Mouse (Mus musculus) embryo, embryonic 11 days (tissue): ENCODE measurements around the gene Cytl1.

ENCODE experiments used
- DNase-seq: peaks from one replicate; pipeline ENCODE4 v3.0.0-alpha.2; 2015

Cytl1 gene

GRCm38 (mm10) chr5:37770870-37771269 is 35.6 kb downstream of the Cytl1 start:
- DNase-seq, result no peak

GRCm38 (mm10) chr5:37774011-37774410 is 38.7 kb downstream of the Cytl1 start:
- no peak for DNase-seq

- no peak for DNase-seq
These were observed 40.4 kb downstream of the Cytl1 start for GRCm38 (mm10) chr5:37775681-37776080.

- DNase-seq, result no peak
These were observed 48.0 kb downstream of the Cytl1 start for GRCm38 (mm10) chr5:37783306-37783705.

- DNase-seq, result no peak
These were observed 49.6 kb downstream of the Cytl1 start for GRCm38 (mm10) chr5:37784847-37785391.
